Mouse (Mus musculus) regulatory T cell (primary cell): ENCODE measurements at regions not wholly inside any gene's neighbourhood (a gene's known extent, or its start where the extent isn't known, plus 50 kb on each side); places are given as distances from the start of the nearest gene placed in this dataset.

ENCODE experiments used
- in situ Hi-C: fragments of 300-600 bp; cut with MboI, MseI; formaldehyde crosslinking; loops from one replicate; pipeline ENCODE4 v1.15.1; 2025; ENCODE audit warnings: high pct_unique_total_duplicates

DNA sequence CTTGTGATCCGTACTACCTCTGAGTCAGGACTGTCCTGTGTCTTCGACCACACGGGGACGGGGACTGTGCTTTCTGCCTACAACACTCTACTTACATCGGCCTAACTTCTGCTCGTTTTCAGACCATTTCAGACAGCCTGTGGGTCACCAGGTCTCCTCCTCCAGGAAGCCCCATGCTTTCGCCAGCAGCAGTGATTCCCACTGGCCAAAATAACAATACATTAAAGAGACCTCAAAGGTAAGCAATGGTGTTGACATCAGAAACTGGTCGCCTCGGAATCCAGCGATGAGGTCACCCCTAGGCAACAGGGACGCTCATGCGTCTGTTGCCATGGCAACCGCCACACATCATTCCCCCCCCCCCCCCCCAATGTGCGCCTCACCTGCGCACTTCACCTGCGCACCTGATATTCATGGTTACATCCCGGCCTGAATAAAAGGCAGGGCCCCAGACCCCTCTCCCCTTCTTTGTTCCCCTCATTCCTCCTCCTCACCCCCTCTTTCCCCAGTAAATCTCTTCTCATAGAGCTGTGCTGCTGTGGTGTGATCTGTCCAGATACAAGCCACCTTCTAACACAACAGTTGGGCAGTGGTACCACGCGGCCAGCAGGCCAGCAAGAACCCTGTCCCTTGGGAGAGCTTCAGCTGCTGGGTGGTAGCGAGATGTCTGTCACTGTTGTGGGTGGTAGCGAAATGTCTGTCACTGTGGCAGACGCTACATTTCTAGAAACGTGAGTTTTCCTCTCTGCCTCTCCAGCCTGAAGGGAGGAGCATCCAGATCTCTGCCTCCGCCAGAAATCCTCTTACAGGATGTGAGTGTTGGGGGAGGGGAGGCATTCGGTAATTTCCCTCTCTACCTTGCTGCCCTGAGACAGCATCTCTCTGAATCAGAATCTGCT, 145.0 kb downstream of the Setd4 start:
- in situ Hi-C loops = no loop called here

GRCm38 (mm10) chr16:93458011-93458585, 145.8 kb downstream of the Setd4 start:
- in situ Hi-C loops = no loop called here

GRCm38 (mm10) chr16:93456706-93457425, 147.0 kb downstream of the Setd4 start:
- in situ Hi-C loops = no loop called here

- in situ Hi-C loops = loop anchor here (5.0 kb wide), 2 partner anchors 757 to 892 kb away; no protein-coding TSS in a partner anchor
These were observed 149.5 kb downstream of the Setd4 start for GRCm38 (mm10) chr16:93454080-93454997.

GRCm38 (mm10) chr16:93453056-93453455, 150.8 kb downstream of the Setd4 start:
- in situ Hi-C loops = loop anchor here (5.0 kb wide), 2 partner anchors 756 to 891 kb away; no protein-coding TSS in a partner anchor

GRCm38 (mm10) chr16:93450896-93451295, 153.0 kb downstream of the Setd4 start:
- in situ Hi-C loops = loop anchor here (5.0 kb wide), 2 partner anchors 754 to 889 kb away; no protein-coding TSS in a partner anchor

DNA sequence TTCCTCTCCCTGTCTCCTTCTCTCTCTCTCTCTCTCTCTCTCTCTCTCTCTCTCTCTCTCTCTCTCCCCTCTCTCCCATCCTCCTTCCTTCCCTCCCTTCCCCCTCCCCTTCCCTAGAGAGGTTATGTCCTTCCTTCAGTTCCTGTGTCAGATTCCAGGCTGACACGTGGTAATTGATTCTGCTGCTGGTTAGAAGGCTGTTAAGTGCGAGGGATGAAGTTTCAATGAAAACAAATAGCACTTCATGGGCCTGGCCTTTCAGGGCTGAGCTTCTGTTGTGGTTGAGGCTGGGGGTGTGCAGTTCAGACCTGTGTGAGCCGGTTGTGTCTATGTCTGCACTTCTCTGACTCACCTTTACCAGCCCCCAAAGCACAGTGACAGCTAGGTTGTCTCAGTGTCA, 153.9 kb downstream of the Setd4 start:
- in situ Hi-C loops = loop anchor here (5.0 kb wide), 2 partner anchors 753 to 888 kb away; no protein-coding TSS in a partner anchor

DNA sequence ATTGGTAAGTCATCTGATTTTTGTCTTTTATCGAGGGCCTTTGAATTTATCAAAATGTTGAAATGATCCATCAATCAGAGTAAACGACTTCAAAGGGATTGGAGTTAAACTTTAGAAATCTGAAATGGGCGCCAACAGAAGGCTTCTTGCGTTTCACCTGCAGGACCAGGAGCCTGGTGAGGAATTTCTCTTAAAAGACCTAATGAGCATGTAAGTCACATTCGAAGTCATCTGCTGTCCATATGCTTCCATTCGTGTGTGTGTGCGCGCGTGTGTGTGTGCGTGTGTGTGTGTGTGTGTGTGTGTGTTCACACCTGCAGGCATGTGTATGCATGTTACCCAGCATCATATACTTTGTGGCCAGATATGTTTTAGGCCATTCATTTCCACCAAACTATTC, 155.7 kb downstream of the Setd4 start:
- in situ Hi-C loops = no loop called here

DNA sequence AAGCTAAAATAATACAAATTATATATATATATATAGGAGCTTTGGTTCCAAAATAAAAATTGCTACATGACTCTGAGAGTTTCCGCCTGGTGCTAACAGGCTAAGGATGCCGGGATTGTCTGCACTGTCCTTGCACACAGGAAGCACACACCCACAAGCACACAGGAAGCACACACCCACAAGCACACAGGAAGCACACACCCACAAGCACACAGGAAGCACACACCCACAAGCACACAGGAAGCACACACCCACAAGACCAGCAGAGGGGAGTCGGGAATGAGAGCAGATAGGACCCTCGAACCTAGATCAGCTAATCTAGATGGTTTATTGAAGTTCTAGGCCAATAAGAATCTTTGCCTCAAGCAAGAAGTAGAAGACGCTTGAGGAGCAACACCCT, 156.9 kb downstream of the Setd4 start:
- in situ Hi-C loops = no loop called here

GRCm38 (mm10) chr16:93446206-93446605, 157.7 kb downstream of the Setd4 start:
- in situ Hi-C loops = no loop called here

DNA sequence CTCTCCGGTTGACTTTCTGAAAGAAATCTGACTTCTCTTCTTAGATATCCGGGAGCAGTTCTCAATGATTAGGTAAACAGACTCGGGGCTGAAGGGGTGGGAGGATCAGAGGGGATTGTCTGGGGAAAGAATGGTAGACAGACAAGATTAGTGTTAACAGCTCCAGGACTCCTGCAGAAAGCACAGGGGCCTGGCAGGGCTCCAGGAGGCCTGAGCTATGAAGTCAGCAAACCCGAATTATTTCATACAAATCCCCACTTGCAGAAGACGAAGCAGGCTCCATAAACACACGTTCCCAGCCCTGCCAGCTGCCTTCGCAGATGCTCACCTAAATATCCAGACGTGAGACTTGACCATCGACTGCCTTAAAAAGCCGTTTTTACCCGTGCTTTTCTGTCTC, 161.0 kb downstream of the Setd4 start:
- in situ Hi-C loops = no loop called here

DNA sequence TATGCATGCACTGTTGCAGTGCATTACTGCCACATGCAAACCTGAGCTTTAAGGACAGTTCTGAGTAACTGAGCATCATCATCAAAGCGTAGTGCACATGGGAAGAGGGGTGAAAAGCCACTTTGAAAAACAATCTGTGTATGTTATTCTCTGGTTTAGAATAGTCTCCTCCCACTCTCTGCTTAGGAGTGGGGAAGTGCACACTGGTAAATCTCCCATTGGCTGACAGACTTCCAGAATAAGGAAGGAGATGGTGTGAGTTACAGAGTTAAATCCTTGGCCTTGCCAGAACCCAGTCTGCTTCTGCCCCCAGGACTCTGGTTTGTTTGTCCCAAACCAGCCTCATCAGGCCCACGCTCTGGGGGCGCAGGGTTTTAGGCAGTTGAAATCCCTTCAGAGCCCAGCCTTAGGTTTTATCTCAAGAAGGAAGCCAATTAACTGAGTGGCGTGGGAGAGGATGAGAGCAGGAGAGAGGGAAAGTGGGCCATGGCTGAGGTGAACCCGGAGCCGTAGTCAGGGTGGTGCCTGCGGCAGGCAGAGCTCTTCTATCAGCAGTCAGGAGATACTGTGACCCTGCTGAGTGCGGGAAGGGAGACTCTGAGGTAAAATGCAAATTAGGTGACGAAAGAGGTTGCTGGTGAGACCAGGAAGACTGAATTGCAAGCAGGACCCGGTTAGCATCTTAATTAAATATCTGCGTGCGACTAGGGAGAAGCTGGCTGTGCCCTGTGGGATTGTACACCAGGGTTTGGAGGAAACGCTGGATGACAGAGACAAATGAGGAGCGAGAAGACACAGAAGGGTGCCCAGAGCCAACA, 166.0 kb downstream of the Setd4 start:
- in situ Hi-C loops = no loop called here

- in situ Hi-C loops = no loop called here
These were observed 167.1 kb downstream of the Setd4 start for GRCm38 (mm10) chr16:93436732-93437131.

DNA sequence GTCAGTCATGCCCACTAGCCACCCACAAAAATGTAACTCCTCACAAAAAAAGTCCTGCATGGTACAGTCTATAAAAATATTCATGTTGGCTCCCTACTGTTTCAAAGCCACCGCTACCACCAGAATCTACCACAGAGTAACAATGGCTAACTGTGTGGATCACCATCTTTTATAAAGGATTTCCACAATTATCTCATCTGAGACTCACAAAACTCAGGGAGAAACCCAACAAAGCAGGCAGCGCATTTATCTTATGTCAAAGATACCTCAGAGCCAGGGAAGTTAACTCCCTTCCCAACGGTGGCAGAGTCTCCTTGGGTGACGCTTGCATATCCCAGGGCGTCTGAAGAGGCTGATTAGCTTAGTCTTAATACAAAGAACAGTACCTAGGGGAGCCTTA, 172.5 kb downstream of the Setd4 start:
- in situ Hi-C loops = no loop called here

- in situ Hi-C loops = no loop called here
These were observed 174.5 kb downstream of the Setd4 start for GRCm38 (mm10) chr16:93429324-93429781.

DNA sequence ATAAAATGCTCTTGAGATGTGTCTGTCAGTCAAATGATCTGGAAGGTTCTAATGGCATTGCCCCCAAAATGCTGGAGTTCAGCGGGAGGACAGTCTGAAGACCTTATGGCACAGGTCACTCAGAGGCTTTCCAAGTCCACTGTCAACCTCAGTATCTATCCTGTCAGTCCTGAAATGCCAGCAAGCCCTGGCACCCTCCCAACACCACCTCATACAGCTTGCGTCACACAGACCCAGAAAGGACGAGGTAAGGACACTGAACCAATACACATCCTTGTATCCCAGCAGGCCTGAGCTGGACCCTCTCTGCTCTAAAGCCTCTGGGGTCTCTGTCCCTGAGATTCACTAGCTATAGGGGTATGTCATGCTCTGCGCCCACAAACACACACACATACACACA, 176.6 kb downstream of the Setd4 start:
- in situ Hi-C loops = no loop called here

DNA sequence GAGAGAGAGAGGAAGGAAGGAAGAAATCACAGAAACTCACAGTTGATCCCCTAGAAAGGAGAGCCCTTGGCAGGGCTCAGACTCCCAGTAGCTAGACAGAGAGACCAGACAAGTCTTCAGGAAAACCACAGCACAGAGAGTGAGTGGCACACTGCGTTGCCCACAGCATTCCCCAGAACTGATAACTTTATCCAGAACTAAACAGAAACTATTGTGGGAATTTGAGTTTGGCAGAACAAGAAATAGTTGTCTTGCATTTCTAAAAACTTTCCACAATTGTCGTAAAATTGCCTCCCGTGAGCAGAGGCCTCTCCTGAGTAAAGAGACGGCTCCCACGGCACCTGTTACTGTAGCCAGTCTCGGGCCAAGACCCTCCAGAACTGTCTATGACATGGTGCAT, 178.1 kb downstream of the Setd4 start:
- in situ Hi-C loops = no loop called here

GRCm38 (mm10) chr16:93423174-93423573, 180.7 kb downstream of the Setd4 start:
- in situ Hi-C loops = no loop called here

- in situ Hi-C loops = no loop called here
These were observed 181.6 kb downstream of the Setd4 start for GRCm38 (mm10) chr16:93422221-93422620.

- in situ Hi-C loops = no loop called here
These were observed 185.6 kb downstream of the Setd4 start for GRCm38 (mm10) chr16:93418246-93418645.
